Mouse (Mus musculus) kidney, postnatal 36 days (tissue): ENCODE results near the gene Cfdp1.

Source experiments
- DNase-seq, 2 experiments: peaks; one replicate each; pipeline ENCODE4 v3.0.0; 2021 to 2022; ENCODE audit warnings: mixed read lengths in 2 of 2

Gene Cfdp1

GRCm38 (mm10) chr8:111789639-111790038 lies 64.5 kb downstream of the Cfdp1 start:
- no peak for DNase-seq

- no peak for DNase-seq
These were observed 64.9 kb downstream of the Cfdp1 start for GRCm38 (mm10) chr8:111789200-111789599.

GRCm38 (mm10) chr8:111788497-111788896 lies 65.6 kb downstream of the Cfdp1 start:
- DNase-seq = no peak

- DNase-seq = no peak
These were observed 66.0 kb downstream of the Cfdp1 start for GRCm38 (mm10) chr8:111788085-111788484.

GRCm38 (mm10) chr8:111787683-111788082 lies 66.4 kb downstream of the Cfdp1 start:
- no peak for DNase-seq

GRCm38 (mm10) chr8:111786701-111787588 lies 67.1 kb downstream of the Cfdp1 start:
- DNase-seq = no peak

GRCm38 (mm10) chr8:111786116-111786515 lies 68.0 kb downstream of the Cfdp1 start:
- no peak for DNase-seq

- DNase-seq = no peak
These were observed 71.3 kb downstream of the Cfdp1 start for GRCm38 (mm10) chr8:111782671-111783394.

GRCm38 (mm10) chr8:111782161-111782560 lies 71.9 kb downstream of the Cfdp1 start:
- DNase-seq = no peak

- no peak for DNase-seq
These were observed 73.2 kb downstream of the Cfdp1 start for GRCm38 (mm10) chr8:111780697-111781424.

GRCm38 (mm10) chr8:111779690-111780089 lies 74.4 kb downstream of the Cfdp1 start:
- DNase-seq = peak; percentile 75 to 76

- no peak for DNase-seq
These were observed 75.3 kb downstream of the Cfdp1 start for GRCm38 (mm10) chr8:111778801-111779200.

- DNase-seq = no peak
These were observed 77.6 kb downstream of the Cfdp1 start for GRCm38 (mm10) chr8:111776492-111776891.

- no peak for DNase-seq
These were observed 78.3 kb downstream of the Cfdp1 start for GRCm38 (mm10) chr8:111775766-111776165.

- DNase-seq = no peak
These were observed 80.6 kb downstream of the Cfdp1 start for GRCm38 (mm10) chr8:111773476-111773875.

- no peak for DNase-seq
These were observed 81.0 kb downstream of the Cfdp1 start for GRCm38 (mm10) chr8:111773057-111773456.

- no peak for DNase-seq
These were observed 82.0 kb downstream of the Cfdp1 start for GRCm38 (mm10) chr8:111772083-111772482.

GRCm38 (mm10) chr8:111771625-111772020 lies 82.5 kb downstream of the Cfdp1 start:
- no peak for DNase-seq

GRCm38 (mm10) chr8:111770958-111771624 lies 83.0 kb downstream of the Cfdp1 start:
- no peak for DNase-seq

GRCm38 (mm10) chr8:111769764-111770428 lies 84.2 kb downstream of the Cfdp1 start:
- peak; percentile 39 to 46 for DNase-seq

GRCm38 (mm10) chr8:111769296-111769695 lies 84.8 kb downstream of the Cfdp1 start:
- no peak for DNase-seq

GRCm38 (mm10) chr8:111768651-111769050 lies 85.4 kb downstream of the Cfdp1 start:
- DNase-seq = no peak
